Mouse (Mus musculus): ENCODE measurements around the gene Bdkrb2. TPM values are rescaled to one million over a fixed set of nuclear protein-coding genes. Genes with fewer than 3 reads are reported as not detected.

Gene Bdkrb2
- under 1 TPM; 0.31 to 0.44 TPM for total RNA-seq (2021)

DNA sequence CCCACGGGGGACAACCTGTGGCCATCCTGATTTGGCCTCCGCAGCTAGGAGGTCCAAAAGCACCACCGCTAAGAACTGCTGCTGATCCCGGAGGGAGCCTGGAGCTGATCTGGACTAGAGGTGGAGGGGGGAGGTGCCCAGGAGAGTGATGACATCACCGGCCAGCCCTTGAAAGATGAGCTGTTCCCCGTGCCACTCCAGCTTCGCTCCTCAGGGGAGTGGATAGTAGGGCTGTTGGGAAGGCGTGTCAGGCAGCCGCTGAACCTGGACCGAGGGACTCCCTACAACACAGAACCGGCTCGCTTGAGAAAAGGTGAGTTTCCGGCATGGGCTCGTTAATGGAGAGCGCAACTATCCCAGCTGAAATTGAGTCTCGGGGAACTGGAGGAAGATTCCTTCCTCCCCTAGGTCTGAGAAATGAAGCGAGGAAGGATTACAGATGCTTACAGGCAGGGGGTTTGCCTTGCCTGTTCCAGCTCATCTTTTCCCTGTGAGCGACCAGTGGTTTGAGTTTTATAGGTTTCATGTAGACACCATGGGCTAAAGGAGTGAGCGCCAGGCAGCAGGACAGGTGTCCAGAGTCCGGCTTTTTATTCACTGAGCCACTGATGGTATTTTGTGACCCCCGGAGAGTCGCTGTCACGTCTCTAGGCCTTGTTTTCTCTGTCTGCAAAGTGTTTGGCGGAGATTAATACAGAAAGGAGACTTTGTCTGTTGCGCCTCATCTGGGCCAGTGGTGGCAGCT is at the start of gene Bdkrb2:
Gene Bdkrb2, plus strand, starts transcription at position 291 of the 745 bp plus-strand sequence.
- DNase-seq (ENCODE audit: extremely low spot score in 1 of 2, low spot score in 1 of 2) = no peak

DNA sequence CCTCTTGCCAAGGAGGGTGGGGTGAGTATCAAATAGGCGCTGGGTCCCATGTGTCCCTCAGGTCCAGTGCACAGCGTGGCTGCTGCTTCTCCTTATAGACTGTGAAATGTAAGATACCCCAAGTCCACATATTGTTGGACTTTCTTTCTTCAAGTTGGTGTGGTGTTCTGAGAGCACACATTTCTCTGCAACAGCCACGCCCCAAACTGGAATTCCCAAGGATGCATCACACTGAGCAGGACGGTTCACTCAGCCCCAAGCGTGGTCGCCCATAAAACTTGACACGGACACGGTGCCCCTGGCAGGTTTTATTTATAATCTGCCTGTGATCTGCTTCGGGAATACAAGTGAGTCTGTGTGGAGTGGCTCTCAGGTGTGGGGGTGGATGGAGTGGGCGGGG is 48.9 kb upstream of the Bdkrb2 start:
- DNase-seq (ENCODE audit: extremely low spot score in 1 of 2, low spot score in 1 of 2) = no peak

DNA sequence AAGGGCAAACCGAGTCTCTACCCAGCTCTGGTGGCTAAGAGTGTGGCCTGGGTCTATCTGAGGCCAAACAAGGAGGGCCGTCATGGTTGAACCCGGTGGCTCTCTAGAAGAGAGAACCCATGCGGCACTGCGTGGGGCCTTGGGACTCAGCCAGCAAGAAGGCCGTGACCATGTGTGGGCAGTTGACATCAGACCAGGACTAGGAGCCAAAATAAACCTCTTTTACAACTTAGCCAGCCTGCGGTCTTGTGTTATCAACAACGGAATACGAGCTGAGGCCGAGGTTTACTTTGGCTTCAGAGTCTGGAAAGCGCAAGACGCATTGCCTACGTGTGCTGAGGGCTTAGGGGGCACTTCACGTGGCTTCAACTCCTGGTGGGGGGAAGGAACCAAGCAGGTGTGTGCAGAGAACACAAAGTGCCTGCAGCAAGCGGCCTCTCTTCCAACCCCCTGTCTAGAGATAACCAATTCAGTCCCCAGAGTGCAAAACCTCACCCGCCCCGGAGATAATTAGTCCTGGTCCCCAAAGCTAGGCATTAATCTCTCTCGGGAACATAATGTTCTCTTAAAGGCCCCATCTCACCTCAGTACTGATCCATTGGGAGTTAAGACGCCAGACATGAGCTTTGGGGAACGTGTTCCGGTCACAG is 45.9 kb upstream of the Bdkrb2 start:
- no peak for DNase-seq (ENCODE audit: extremely low spot score in 1 of 2, low spot score in 1 of 2)

DNA sequence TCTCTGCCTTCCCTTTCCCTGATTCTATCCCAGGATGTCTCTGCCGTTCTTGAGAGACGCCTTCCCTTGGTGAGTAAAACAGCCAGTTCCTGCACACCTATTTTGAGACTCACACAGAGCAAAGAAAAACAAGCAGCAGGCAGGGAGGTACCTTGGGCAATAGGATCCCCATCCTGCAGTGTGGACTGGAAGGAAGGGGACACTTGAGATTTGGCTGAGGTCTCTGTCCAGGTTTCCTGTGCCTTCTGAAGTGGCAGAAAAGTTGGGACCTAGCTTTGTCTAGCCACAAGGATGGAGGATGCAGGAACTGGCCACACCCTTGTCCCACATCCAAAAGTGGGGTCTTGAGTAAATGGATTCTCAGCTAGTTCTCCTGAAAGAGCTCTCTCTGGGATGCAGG is 43.2 kb upstream of the Bdkrb2 start:
- no peak for DNase-seq (ENCODE audit: extremely low spot score in 1 of 2, low spot score in 1 of 2)

DNA sequence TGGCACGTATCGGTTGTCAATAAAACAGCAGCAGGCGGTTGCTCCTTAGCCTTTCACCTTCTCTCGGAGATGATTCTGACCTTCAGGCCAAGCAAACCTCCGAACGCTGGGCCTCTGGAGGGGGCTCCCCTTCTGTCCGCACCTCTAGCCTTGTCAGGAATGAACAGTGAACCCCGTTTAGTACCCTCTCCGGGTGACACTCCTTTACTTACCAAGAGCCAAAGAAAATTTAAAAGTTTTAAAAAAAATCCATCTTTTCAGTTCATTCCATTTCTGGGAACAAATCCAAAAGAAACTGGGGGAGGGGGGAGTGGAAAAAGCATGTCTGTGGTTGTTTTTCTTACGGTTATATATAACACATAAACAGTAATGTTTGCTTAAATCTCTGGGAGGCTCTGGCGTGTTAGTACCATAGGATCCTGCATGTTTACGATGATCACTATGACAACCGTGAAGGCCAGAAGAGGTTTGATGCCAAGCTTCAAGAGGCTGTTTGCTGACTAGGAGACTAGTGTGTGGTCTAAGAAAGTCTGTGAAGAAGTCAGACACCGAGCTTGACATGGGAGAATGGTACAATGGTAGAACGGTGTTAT is 41.8 kb upstream of the Bdkrb2 start:
- no peak for DNase-seq (ENCODE audit: extremely low spot score in 1 of 2, low spot score in 1 of 2)

DNA sequence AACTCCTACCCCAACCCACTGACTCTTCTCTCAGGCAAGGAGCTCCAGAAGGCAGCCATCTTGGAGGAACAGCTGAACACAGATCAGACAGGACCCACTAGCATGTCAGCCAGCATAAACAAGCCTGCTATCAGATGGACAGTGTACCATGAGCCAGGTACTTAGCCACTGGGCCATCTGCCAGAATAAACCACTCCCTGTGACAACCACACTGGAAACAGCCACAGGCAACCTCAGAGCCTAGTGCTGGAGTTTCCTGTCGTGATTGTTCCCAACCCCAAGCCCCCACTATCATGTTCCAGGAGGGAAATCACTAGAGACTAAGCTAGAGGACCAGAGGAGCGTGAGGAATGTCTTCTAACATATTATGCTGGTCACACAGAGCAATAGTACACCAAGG is 39.3 kb upstream of the Bdkrb2 start:
- no peak for DNase-seq (ENCODE audit: extremely low spot score in 1 of 2, low spot score in 1 of 2)

DNA sequence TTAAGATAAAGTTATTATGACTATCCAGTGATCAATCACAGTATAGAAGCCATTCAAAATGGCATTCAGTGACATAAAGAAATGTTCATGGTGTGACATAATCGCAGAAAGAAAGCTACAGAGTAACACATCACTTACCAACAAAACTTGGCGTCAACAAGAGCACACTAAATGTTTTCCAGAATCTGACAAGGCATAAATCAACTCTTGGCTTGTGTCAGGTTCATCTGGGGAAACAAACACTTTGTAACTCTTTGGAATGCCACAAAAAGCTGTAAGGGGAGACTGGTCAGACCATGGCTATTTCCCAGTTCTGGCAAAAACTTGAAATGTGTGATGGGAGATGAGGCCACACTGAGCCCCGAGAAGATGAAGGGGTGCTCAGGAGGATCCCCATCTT is 36.8 kb upstream of the Bdkrb2 start:
- DNase-seq (ENCODE audit: extremely low spot score in 1 of 2, low spot score in 1 of 2) = no peak

DNA sequence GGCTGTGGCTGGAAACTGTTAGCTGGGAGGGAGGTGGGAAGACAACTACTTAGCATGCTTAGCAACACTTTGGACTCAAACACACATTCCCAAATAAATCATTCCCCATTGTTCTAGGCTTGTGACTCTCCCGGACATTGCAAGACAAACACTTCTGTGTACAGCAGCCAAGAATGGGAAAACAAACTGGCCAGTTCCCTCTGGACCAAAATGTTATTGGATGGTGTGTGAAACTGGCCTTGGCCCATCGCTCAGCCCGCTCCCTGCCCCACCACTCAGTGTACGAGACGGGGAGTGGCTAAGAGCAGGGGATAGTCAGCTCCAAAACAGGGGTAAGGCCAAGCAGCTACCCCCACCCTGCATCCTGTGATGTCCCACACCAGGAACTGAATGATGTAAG is 36.2 kb upstream of the Bdkrb2 start:
- no peak for DNase-seq (ENCODE audit: extremely low spot score in 1 of 2, low spot score in 1 of 2)

DNA sequence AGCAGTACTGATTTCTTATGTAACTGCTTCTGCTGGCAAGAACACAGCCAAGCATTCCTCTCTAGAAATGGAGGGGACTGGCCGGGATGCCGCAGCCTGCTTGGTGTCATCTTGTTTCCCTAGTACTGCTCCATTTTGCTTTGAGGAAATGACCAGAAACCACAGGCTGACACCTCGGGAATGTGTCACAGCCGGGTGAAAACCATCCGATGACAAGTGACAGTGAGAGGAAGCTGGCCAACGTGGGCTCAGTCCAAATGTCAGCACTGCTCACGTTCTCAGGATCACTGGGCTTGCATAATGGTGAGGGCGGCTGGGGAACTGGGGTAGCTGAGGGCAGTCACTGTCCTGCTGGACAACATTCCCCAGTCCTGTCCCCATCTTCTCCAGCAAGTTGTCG is 33.5 kb upstream of the Bdkrb2 start:
- no peak for DNase-seq (ENCODE audit: extremely low spot score in 1 of 2, low spot score in 1 of 2)

DNA sequence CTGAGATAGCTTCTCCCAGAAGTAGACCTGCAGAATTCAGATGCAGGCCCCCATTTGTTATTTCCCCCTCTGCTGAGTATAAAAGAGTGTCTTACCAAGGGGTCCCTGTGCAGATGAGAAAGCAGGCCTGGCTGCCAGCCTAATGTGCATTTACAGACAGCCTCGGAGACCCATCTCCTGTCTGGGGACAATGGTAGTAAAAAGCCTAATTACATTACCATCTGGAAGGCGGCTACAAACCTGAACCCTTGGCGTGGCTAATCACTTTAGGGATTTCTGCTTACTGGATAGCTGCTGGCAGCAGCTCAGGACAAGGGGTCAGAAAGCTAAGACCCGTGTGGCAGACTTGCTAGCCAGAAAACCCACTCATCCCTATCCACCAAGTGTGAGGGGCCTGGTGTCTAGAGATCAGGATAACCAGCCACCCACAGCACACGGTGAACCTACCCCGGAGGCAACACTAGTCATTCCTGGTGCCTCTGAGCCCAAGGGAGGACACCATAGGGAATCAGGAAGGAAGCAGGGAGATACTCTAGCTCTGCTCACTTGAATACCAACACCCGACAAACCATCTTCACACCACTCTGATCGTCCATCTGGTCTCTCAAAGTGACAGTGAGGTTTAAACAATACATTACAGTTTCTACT is 31.2 kb upstream of the Bdkrb2 start:
- no peak for DNase-seq (ENCODE audit: extremely low spot score in 1 of 2, low spot score in 1 of 2)

DNA sequence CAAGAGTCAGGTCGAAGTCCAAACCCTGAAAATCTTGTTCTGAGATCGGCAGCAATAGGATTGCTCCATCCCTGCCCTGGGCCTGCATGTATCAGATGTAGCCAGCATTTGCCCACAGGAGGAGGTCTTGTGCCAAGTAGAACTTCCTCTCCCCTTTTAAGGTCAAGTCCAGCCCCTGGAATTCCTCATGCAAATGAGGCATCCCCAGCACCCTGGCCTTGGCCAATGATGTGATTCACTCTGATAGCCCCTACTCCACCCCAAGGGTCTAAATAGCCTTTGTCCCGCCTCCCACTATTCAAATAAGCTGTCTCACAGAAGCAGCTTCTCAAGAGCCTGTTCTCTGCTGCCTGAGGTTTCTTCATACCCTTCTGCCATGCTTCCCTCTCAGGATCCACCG is 28.2 kb upstream of the Bdkrb2 start:
- DNase-seq (ENCODE audit: extremely low spot score in 1 of 2, low spot score in 1 of 2) = no peak

DNA sequence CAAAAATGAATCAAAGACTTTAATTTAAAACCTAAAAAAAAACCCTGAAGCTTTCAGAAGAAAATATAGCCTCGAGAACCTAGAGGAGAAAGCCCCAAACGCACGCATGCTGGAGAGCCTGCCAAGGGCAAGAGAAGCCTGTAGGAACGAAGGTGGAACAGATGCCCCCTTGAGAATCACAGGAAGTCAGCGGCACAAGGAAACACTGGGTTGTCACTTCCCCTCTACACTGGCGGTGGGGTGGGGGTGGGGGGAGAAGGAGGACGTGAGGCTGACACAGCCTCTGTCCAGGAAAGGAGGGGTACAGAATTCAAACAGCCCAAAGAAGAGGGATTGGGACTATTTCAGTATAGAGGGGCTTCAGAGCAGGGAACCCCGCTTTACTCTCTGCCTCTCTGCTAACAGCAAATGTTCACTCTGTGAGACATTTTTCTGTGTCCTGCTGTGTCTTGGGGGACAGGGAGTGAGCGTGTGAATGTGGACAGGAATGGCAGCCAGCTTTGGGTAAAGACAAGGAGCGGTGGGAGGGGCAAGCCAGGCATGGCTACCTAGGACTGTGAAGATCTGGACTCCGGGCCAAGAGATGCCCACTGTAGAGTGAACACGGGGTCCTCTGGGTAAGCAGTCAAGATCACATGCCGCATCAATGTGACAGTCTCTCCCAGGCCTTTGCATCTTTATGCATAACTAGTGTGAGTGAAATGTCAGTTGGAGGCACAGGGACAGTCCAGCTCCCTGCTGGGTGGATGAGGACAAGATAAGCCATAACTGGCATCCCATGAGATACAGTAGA is 26.9 kb upstream of the Bdkrb2 start:
- DNase-seq (ENCODE audit: extremely low spot score in 1 of 2, low spot score in 1 of 2) = no peak

DNA sequence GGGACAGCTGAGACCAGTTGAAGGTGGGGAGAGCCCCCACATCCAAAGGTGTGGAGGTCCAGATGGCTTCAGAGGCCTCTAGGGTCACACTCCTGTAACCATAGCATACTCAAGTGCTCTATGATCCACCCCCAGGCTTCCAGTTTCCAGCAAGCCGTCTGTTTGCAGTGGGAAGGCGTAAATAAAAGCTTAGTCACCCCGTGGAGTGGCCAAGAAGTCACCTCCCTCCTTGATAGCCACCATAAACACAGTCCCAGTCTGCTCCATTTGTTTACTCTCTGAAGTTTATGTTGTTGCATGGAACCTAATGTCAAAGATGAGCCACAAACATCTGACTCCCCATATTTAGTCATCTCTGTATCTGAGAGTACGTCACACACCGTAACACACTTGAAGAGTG is 25.9 kb upstream of the Bdkrb2 start:
- no peak for DNase-seq (ENCODE audit: extremely low spot score in 1 of 2, low spot score in 1 of 2)

DNA sequence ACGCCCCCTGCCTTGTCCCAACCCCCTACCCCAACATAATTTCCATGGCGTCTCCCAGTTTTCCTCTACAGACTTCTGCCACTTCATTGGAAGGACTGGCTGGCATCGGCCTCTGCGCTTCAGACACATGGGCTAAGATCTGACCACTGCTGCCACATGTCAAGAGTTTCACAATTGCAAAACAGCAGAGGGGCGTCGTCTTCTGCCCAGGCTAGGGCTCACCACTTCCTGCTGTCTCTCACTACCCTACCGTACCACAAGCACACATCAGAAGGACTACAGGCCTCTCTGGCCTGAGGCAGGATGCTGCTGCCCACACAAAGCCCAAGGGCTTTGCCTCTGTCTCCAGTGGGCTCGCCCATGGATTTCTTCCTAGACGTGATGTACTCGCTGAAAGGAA is 23.4 kb upstream of the Bdkrb2 start:
- DNase-seq (ENCODE audit: extremely low spot score in 1 of 2, low spot score in 1 of 2) = no peak

DNA sequence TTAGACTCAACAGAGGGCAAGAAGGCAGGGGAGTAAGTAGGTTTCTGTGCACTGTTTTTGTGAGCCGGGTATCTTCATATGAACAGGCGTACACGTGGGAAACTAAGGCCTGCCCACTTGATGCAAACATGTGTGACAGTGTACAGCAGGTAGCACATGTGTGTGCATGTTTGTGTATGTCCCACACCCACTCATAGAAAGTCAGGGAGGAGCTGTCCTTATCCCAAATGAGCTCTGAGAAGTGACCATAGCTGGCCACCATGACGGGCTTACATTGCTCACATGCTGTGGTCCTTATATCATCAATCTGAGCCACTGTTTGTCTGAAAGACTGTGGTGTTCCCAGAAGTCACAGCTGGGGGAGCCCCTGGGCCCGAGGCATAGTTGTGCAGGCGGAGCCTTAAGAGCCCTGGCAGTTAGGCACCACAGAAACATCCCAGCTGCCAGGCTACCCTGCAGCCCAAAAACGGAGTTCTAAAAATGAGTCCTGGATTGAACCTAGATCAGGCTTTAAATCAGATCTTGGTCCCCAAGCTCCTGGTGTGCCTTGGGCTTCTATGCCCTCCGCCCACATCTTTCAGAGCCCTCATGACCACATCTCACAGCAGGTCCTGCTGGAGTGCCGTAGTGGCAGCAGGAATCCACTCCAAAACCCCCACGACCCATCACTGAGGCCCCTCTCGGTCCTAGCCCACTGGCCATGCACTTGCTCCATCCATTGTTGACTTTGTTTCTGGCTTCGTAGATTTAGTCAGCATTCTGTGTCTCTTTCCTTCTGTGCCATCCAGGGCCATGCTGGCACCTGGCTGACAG is 21.2 kb upstream of the Bdkrb2 start:
- no peak for DNase-seq (ENCODE audit: extremely low spot score in 1 of 2, low spot score in 1 of 2)

DNA sequence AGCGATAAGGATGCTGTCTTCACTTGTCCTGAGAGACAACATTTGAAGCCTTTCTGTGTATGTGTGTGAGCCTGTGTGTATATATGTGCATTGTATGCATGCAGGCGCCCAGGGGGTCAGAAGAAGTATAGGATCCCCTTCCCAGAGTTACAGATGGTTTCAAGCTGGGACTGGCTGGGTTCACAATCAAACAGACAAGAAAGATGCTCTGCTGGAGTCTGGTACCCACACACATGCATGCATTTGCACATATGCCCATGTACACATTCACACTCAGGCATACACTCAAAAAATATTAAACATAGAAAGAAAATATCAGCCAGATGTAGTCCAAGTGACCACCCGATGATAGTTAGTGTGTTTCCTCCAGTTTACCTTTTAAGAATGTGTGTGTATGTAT is 20.5 kb upstream of the Bdkrb2 start:
- DNase-seq (ENCODE audit: extremely low spot score in 1 of 2, low spot score in 1 of 2) = no peak

DNA sequence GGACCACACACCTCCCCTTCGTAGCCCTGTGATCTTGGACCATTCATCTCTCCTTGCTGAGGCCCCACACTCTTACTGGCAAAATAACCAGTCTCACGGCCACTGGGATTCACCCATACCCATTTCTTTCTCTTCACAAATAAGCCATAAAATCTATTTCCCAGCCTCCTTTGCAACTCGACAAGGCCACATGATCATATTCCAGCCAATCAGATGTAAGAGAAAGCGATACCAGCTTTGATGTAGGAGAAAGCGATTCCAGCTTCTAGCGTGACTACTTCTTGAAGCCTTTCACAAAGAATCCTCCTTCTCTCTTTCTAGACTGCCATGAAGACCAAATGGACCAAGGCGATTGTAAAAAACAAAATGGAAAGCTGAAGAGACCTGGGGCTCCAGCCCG is 19.9 kb upstream of the Bdkrb2 start:
- no peak for DNase-seq (ENCODE audit: extremely low spot score in 1 of 2, low spot score in 1 of 2)

DNA sequence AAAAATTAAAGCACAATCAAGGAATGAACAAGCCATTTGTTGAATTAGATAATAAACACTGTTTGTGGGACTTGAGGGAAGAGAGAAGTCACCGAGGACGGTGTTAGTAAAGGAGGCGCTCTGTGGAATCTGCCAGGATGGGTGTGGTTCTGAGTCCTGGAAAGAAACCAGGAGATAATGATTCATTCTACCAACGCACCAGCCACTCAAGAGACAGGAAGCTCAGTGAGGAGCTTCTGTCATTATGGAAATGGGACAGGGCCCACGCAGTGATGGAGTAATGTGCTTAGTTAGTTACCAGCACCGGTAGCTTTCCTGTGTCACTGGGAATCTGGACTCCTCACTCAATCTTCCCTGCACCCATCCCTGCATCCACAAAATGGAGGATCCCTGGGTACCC is 19.3 kb upstream of the Bdkrb2 start:
- no peak for DNase-seq (ENCODE audit: extremely low spot score in 1 of 2, low spot score in 1 of 2)

DNA sequence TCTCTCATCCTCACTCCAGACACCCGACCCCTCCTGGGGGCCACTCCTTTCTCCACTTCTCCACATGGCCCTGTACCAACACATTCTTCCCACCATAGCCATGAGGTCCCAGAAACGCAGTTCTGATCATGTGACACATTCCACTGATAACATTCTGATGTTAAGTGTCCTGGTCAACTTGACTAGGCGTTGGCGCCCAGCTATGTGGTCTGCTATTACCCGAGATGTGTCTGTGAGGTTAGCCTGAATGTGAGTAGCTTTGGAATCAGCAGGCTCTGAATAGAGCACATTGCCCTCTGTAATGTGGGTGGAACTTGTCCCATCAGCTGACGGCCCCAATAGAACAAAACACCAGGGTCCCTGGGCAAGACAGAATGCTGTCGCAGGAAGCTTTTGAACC is 18.2 kb upstream of the Bdkrb2 start:
- DNase-seq (ENCODE audit: extremely low spot score in 1 of 2, low spot score in 1 of 2) = no peak
